Mouse (Mus musculus) liver, embryonic 12.5 days (tissue): ENCODE data around the gene Sept9. TPM values are rescaled to one million over a fixed set of nuclear protein-coding genes. Genes with fewer than 3 reads are reported as not detected.

ENCODE experiments used
- ATAC-seq: fragments of 200-750 bp; cut with Nextera tagmentation; 2 replicates; pipeline ENCODE4 v1.8.0; 2017; ENCODE audit warnings: moderate number of reproducible peaks, mild to moderate bottlenecking, moderate library complexity
- H3K27ac ChIP-seq: fragments of 300-500 bp; sonication (generic); 2 replicates; pipeline ENCODE4 v1.5.1; 2016; ENCODE audit warnings: mild to moderate bottlenecking
- H3K27me3 ChIP-seq: fragments of 300-500 bp; sonication (generic); replicated peaks from 2 replicates; pipeline ENCODE4 v1.6.1; 2016; ENCODE audit warnings: mild to moderate bottlenecking, moderate library complexity
- H3K36me3 ChIP-seq: fragments of 300-500 bp; sonication (generic); 2 replicates; pipeline ENCODE4 v1.6.1; 2016; ENCODE audit warnings: mild to moderate bottlenecking, moderate library complexity
- H3K4me1 ChIP-seq: fragments of 300-500 bp; sonication (generic); 2 replicates; pipeline ENCODE4 v1.6.1; 2016
- H3K4me2 ChIP-seq: fragments of 300-500 bp; sonication (generic); 2 replicates; pipeline ENCODE4 v1.6.1; 2016; ENCODE audit warnings: mild to moderate bottlenecking, moderate library complexity
- H3K4me3 ChIP-seq: fragments of 300-500 bp; sonication (generic); 2 replicates; pipeline ENCODE4 v1.5.1; 2016; ENCODE audit warnings: mild to moderate bottlenecking, moderate library complexity
- H3K9ac ChIP-seq: fragments of 300-500 bp; sonication (generic); 2 replicates; pipeline ENCODE4 v1.6.1; 2016; ENCODE audit warnings: mild to moderate bottlenecking, moderate library complexity
- H3K9me3 ChIP-seq: fragments of 300-500 bp; sonication (generic); replicated peaks from 2 replicates; pipeline ENCODE4 v1.6.1; 2016; ENCODE audit warnings: mild to moderate bottlenecking, moderate library complexity
- WGBS: fragments of 180-500 bp; shearing (Covaris S2); methylation state at CpG from one replicate; pipeline ENCODE4 v1.1.7; 2016; ENCODE audit not compliant: insufficient replicate concordance; 5-methylcytosine and 5-hydroxymethylcytosine counted together
- polyA plus RNA-seq: library from polyadenylated mRNA; unstranded; fragments of >200 nt; fragmentation: Nextera tagmentation; extraction: Ambion mirVana; gene quantifications from 2 replicates; pipeline ENCODE4 v1.2.1, GENCODE M21; 2016

The Sept9 gene
- polyA plus RNA-seq, 1 experiment from 2014 or later = 72.0 TPM

GRCm38 (mm10) chr11:117407651-117408441, 208.4 kb downstream of the Sept9 start:
- H3K4me2 ChIP-seq = peak overlapping the region; percentile 48
- 1% methylated on average over 28 of the region's 28 CpGs for WGBS
- no peak overlapping the region for H3K27ac ChIP-seq
- peak overlapping the region; percentile 27; the same call in 1 of the 2 replicates for H3K9ac ChIP-seq
- 0 out of 2 replicates have a peak overlapping the region, but pooled peaks have one; percentile 2 for H3K4me3 ChIP-seq
- peaks cover 95% of the 10 kb centered on the region for H3K27me3 ChIP-seq
- no peaks in the 10 kb centered on the region for H3K9me3 ChIP-seq
- no peaks in the 10 kb centered on the region for H3K36me3 ChIP-seq
- peaks cover 20% of the 10 kb centered on the region for H3K4me1 ChIP-seq
- ATAC-seq = peak; percentile 80

- Histone ChIP-seq H3K36me3 (no peaks in the 10 kb centered on the region), H3K4me1 (peaks cover 20% of the 10 kb centered on the region), H3K27me3 (peaks cover 95% of the 10 kb centered on the region), H3K9ac (no peak overlapping the region), H3K9me3 (no peaks in the 10 kb centered on the region), H3K4me3 (0 out of 2 replicates have a peak overlapping the region, but pooled peaks have one; percentile 2), H3K4me2 (peak overlapping the region; percentile 48), H3K27ac (no peak overlapping the region)
- no peak for ATAC-seq
- 8% methylated on average over 16 of the region's 16 CpGs for WGBS
Observed at GRCm38 (mm10) chr11:117408442-117409031, 209.1 kb downstream of the Sept9 start.

- no peak overlapping the region for H3K9ac ChIP-seq
- H3K4me2 ChIP-seq = no peak overlapping the region
- WGBS = 53% methylated on average over 11 of the region's 11 CpGs
- H3K36me3 ChIP-seq = no peaks in the 10 kb centered on the region
- ATAC-seq = no peak
- peaks cover 20% of the 10 kb centered on the region for H3K4me1 ChIP-seq
- H3K27ac ChIP-seq = no peak overlapping the region
- H3K9me3 ChIP-seq = no peaks in the 10 kb centered on the region
- no peak overlapping the region for H3K4me3 ChIP-seq
- peaks cover 96% of the 10 kb centered on the region for H3K27me3 ChIP-seq
Observed at GRCm38 (mm10) chr11:117409331-117409730, 209.9 kb downstream of the Sept9 start.

- peaks cover 96% of the 10 kb centered on the region for H3K27me3 ChIP-seq
- no peak overlapping the region for H3K4me3 ChIP-seq
- H3K9me3 ChIP-seq = no peaks in the 10 kb centered on the region
- 12% methylated on average over 6 of the region's 6 CpGs for whole genome bisulfite sequencing
- H3K4me1 ChIP-seq = peaks cover 24% of the 10 kb centered on the region
- no peak overlapping the region for H3K27ac ChIP-seq
- no peak for ATAC-seq
- no peaks in the 10 kb centered on the region for H3K36me3 ChIP-seq
- H3K4me2 ChIP-seq = no peak overlapping the region
- H3K9ac ChIP-seq = no peak overlapping the region
Observed at GRCm38 (mm10) chr11:117410059-117410458, 210.6 kb downstream of the Sept9 start.

GRCm38 (mm10) chr11:117411663-117412062, 212.2 kb downstream of the Sept9 start:
- WGBS = 57% methylated on average over 4 of the region's 4 CpGs
- Histone ChIP-seq H3K36me3 (no peaks in the 10 kb centered on the region), H3K4me1 (peaks cover 37% of the 10 kb centered on the region), H3K4me2 (no peak overlapping the region), H3K9me3 (no peaks in the 10 kb centered on the region), H3K27ac (no peak overlapping the region), H3K4me3 (no peak overlapping the region), H3K9ac (no peak overlapping the region), H3K27me3 (peaks cover 96% of the 10 kb centered on the region)
- ATAC-seq = no peak

Other genes with a start within 250 kb of the Sept9 start
- gene Sec14l1, start 84.5 kb upstream of the Sept9 start, polyA plus RNA-seq = 26.9 and 27.5 TPM in 2 replicates